Mouse (Mus musculus) forelimb bud, embryonic 11.5 days (tissue): ENCODE measurements at regions not wholly inside any gene's neighbourhood (a gene's known extent, or its start where the extent isn't known, plus 50 kb on each side); places are given as distances from the start of the nearest gene placed in this dataset.
A peak's percentile ranks its signal among the peaks of the same experiment; 100 is the strongest.

Experiments used
- DNase-seq: peaks from one replicate; pipeline ENCODE4 v3.0.0-alpha.2; 2012; ENCODE audit warnings: low read depth, low spot score

DNA sequence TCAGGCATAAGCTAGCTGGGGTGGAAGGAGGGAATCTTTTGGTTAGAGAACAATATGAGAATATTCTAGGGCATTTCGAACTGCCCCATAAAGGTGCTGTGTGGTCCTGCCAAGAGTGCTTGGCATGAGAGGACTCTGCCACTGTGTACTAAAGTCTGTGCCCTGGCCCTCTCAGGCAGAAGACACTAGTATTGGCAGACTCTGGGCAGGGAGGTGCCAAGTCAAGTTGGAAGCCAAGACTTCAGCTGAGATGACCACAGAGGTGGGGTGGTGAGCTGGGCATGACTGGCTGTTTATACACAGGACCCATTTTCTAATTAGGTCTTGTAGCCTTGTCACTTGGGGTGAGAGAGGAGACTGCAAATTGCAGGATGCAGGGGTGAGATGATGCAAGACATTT, 104.4 kb upstream of the Glra1 start:
- no peak for DNase-seq

DNA sequence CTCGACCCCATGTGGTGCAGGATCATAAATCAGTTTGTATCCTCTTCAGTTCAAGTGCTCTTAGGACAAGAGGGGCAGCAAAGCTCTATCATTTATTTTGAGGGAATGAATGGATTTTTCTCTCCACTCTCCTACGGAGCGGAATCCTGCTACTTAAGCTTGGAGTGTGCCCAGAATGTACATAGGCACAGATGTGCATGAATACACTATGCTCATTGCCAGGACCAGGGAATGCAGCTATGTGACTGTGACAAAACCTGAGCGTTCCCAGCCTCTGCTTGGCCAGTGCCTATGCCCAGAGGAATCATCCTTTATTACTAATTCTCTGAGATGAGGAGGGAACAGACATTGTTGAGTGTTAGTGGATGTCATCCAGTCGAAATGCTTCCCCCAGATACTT, 99.5 kb upstream of the Glra1 start:
- no peak for DNase-seq

DNA sequence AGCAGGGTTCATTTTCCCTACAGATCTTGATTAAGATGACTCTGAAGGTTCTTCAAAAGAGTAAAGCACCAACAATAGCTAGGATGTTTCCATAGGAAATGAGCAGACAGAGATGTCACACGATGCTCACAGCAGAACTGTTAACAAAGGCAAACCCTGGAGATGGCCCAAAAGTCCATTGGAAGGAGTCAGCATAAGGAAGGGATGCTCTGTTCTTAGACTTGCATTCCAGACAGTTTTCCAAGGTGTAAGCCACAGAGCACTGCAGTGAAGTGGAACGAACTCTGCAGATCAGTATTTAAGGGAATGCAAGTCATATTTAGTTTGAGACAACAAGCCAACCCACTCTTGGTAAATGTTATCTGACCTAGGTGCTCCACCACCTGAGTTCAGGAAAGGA, 93.9 kb upstream of the Glra1 start:
- no peak for DNase-seq

DNA sequence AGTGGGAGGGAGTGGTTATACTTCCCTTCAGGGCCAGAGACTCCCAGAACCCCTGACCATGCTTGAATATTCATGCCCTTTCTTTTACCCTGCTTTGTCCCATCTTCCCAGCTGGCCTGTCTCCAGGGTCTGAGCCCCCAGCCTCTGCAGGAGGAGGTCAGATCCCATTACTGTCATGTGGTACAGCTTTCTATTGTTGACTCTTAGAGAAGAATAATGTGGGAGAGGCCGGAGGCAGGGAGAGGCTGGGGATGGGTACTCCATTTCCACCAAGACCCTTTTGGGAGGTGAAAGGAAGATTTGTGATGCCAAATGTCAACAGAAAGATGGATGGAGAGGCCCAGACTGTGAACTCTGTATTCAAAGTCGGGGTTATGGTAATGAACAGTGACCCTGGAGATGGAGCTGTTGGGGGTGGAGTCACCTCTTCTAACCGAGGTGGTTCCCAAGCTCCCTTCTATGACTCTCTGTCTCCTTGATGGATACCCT, 77.1 kb upstream of the Glra1 start:
- no peak for DNase-seq

DNA sequence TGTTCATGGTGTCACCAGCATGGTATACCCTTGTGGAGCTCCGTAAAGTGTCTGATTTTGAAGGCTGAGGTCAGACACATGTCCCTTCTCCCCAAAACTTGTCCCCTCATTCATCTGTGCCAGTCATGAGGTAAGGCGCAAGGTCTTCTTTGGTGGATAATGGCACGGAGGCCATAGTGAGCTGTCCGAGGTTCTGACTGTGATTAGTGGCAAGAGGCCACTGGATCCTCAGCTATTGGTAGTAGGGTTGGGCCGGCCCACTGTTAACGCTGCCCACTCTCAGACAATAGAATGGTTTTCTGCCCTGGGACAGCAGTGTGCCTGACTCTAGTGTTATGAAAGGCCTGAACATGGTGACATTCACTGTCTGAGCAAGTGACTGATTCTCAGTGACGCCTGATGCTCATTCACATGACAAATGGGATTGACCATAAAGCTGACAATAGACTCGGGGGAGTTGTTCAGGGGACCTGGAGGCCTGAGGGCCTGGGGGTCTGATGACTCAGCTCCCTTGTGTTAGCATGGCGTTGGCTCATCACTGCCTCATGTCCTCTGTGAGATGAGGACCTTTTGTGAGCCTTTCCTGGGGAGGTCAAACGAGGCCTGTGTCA, 74.5 kb upstream of the Glra1 start:
- peak; percentile 47 for DNase-seq

DNA sequence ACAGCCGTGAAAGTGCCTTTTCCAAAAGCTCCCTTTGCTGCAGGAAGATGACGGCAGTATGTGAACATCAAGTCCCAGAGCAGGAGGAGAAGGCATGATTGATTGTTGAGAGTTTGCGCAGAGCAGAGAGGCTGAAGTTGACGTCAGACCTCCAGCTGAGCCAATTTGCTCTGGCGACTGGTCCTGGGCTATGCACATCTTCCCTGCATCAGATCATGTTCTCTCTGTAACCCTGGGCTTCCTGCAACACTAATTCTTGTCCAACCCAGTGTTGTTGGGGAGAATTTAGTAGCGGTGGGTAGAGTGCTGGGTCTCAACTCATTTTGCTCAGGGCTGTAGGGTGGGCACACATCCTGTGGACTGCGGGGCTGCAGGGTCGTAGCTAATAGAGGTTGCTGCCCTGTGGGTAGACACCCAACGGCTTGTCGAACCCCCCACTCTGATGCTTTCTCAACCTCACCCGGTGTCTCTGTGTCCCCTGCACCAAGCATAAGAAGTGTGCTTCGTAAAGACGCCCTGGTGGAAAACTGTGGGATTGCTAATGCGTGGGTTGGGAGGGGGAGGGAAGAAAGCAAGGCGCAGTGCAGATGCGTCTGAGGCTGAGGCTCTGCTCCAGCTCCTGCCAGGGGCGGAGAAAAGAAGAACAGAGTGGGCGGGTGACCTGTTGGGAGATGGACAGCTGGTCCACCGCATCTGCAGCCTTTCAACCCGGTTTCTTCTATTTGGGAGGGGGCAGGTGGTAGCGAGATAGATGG, 73.4 kb upstream of the Glra1 start:
- DNase-seq, result no peak

DNA sequence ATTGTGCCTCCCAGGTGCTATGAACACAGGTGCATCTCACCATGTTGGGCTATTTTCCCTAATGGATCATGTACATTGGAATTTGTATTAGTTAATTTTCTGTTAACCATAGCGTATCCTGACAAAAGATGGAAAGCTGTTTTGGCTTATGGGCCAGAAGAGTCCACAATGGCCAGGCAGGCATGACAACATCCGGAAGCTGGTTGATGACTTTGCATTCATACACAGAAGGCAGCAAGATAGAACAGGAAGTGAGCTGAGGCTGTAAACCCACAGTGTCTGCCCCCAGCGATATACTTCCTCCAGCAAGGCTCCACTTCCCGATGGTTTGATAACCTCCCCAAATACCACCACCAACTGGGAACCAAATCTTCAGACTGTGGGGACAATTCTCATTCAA, 55.1 kb upstream of the Glra1 start:
- no peak for DNase-seq

DNA sequence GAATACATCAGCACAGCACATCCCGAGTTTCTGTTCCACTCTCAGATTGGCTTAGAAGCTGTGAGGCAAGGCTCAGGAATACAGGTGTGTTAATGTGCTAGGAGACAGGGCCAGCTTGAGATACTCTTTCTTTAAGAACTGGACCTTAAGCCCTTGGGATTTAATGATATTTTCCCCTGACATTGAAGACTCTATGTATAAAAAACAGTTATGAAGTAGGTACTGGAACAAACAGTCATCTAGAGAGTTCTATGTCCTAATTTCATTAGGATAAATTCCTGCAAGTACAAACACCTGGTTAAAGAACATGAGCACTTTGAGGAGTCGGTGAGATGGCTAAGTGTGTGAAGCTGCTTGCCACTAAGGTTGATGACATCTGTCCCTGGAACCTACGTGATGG, 54.3 kb upstream of the Glra1 start:
- DNase-seq, result no peak
